Mouse (Mus musculus) heart, adult 2 months (tissue): ENCODE results near the gene Capn5.

ENCODE experiments used
- CTCF ChIP-seq: fragments of 200-600 bp; IDR thresholded peaks from 2 replicates; pipeline ENCODE4 v1.8.1; 2022; ENCODE audit warnings: antibody characterized with exemption, mild to moderate bottlenecking, moderate library complexity
- EP300 ChIP-seq: fragments of 200-500 bp; IDR thresholded peaks from 2 replicates; pipeline ENCODE4 v1.6.1; 2011; ENCODE audit warnings: low read depth, low read length, control low read depth; ENCODE audit not compliant: insufficient read depth
- POLR2A ChIP-seq: fragments of 200-500 bp; IDR thresholded peaks from 2 replicates; pipeline ENCODE4 v1.6.1; 2011; ENCODE audit warnings: mild to moderate bottlenecking, low read depth, low read length, control low read depth; ENCODE audit not compliant: insufficient read depth

GRCm38 (mm10) chr7:98121241-98121640, 56.8 kb downstream of the Capn5 start:
- TF ChIP-seq CTCF: no peak
- TF ChIP-seq POLR2A: no peak
- TF ChIP-seq EP300: no peak
